Mouse (Mus musculus): ENCODE results near the gene Nfyb.

The Nfyb gene

DNA sequence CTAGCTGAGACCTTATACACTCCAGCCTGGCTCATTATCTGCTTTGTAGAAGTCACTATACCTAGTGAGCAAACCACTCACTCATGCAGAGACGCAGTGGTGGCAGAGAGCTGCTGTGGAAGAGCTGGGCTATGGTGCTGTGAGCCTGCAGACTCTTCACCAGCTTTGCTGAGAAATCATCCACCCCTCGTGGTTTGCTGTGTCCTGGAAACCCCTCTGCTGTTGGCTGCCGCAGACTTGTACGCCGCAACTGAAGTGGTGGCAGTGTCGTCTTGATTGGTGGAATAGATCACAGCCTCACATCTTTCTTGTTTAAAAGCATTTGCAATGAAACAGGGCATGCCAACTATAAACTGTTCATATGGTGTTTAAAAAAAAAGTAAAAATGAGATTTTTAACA is 19.6 kb downstream of the Nfyb start:
- DNase-seq (ENCODE audit: low spot score in 2 of 2), result no peak

GRCm38 (mm10) chr10:82742578-82742977 is 21.4 kb downstream of the Nfyb start:
- DNase-seq (ENCODE audit: low spot score in 2 of 2), result no peak

- no peak for DNase-seq (ENCODE audit: low spot score in 2 of 2)
Observed at GRCm38 (mm10) chr10:82741876-82742275, 22.1 kb downstream of the Nfyb start.

- DNase-seq (ENCODE audit: low spot score in 2 of 2), result no peak
Observed at GRCm38 (mm10) chr10:82741354-82741753, 22.6 kb downstream of the Nfyb start.

- peak in 1 of 2 experiments; percentile 73 for DNase-seq (ENCODE audit: low spot score in 2 of 2)
Observed at GRCm38 (mm10) chr10:82699296-82699941, 64.5 kb downstream of the Nfyb start.

GRCm38 (mm10) chr10:82698712-82699261 is 65.2 kb downstream of the Nfyb start:
- DNase-seq (ENCODE audit: low spot score in 2 of 2), result peak; percentile 88 to 94
